Mouse (Mus musculus): ENCODE measurements at regions not wholly inside any gene's neighbourhood (a gene's known extent, or its start where the extent isn't known, plus 50 kb on each side); places are given as distances from the start of the nearest gene placed in this dataset.
A peak's percentile ranks its signal among the peaks of the same experiment; 100 is the strongest.

GRCm38 (mm10) chr1:16007809-16008208, 85.3 kb downstream of the 4930444P10Rik start:
- DNase-seq (ENCODE audit: low read depth, low spot score) = no peak

GRCm38 (mm10) chr1:16006888-16007287, 86.2 kb downstream of the 4930444P10Rik start:
- DNase-seq (ENCODE audit: low read depth, low spot score) = no peak

GRCm38 (mm10) chr1:15997135-15997534, 96.0 kb downstream of the 4930444P10Rik start:
- DNase-seq (ENCODE audit: low read depth, low spot score) = no peak

GRCm38 (mm10) chr1:15996341-15996740, 96.8 kb downstream of the 4930444P10Rik start:
- no peak for DNase-seq (ENCODE audit: low read depth, low spot score)

GRCm38 (mm10) chr1:15993561-15994410, 99.3 kb downstream of the 4930444P10Rik start:
- DNase-seq (ENCODE audit: low read depth, low spot score) = peak; percentile 50

- DNase-seq (ENCODE audit: low read depth, low spot score) = no peak
Measured at GRCm38 (mm10) chr1:15990982-15991381, 102.1 kb downstream of the 4930444P10Rik start.

- no peak for DNase-seq (ENCODE audit: low read depth, low spot score)
Measured at GRCm38 (mm10) chr1:15985579-15985978, 107.5 kb downstream of the 4930444P10Rik start.

GRCm38 (mm10) chr1:15979333-15979732, 113.8 kb downstream of the 4930444P10Rik start:
- no peak for DNase-seq (ENCODE audit: low read depth, low spot score)

GRCm38 (mm10) chr1:15959578-15959977, 133.5 kb downstream of the 4930444P10Rik start:
- DNase-seq (ENCODE audit: low read depth, low spot score) = no peak

- no peak for DNase-seq (ENCODE audit: low read depth, low spot score)
Measured at GRCm38 (mm10) chr1:15958661-15959060, 134.5 kb downstream of the 4930444P10Rik start.

GRCm38 (mm10) chr1:15943662-15944061, 149.5 kb downstream of the 4930444P10Rik start:
- DNase-seq (ENCODE audit: low read depth, low spot score) = no peak

GRCm38 (mm10) chr1:15943041-15943440, 150.1 kb downstream of the 4930444P10Rik start:
- DNase-seq (ENCODE audit: low read depth, low spot score) = no peak
